Mouse (Mus musculus): ENCODE measurements around the gene Mtrf1l.

DNA sequence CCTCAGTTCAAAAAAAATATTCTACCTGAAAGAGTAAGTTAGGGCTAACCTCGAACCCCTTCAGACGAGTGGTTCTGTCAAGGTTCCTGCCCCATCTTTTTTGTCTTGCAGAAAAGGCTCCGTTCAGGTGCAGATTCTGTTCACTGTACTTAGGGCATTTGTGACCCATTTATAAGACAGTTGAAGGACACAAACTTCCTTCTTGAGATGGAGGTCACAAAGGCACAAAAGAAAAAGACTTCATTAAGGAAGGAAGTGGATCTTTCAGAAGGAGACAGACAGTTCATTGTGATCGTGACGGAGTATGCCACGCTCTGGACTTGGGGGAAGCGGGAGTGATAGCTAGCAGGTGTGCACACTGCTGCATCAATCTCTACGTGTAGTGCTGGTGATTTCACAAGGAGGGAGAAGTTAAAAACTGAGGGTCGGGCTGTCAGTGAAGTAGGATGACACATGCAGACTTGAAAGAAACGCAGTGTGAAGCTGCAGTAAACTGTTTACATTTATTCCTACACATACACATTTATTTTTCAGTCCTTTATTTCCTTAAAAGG lies 34.4 kb upstream of the Mtrf1l start:
- TF ChIP-seq CTCF (IDR thresholded peaks at IDR 0.05; ENCODE audit: low read depth) = no peak
- no peak for TF ChIP-seq EP300 (IDR thresholded peaks at IDR 0.05; ENCODE audit: low read depth)
